Mouse (Mus musculus) testis, adult 2 months (tissue): ENCODE data around the gene Nfix.

ENCODE experiments used
- CTCF ChIP-seq: fragments of 200-500 bp; IDR thresholded peaks from 2 replicates; pipeline ENCODE4 v1.5.1; 2012; ENCODE audit warnings: low read depth, mild to moderate bottlenecking, inconsistent platforms, low read length, moderate library complexity; ENCODE audit not compliant: control insufficient read depth, insufficient read depth, insufficient replicate concordance
- POLR2A ChIP-seq: fragments of 200-500 bp; IDR thresholded peaks from 2 replicates; pipeline ENCODE4 v1.6.1; 2012; ENCODE audit warnings: low read depth, mild to moderate bottlenecking, inconsistent platforms, low read length, moderate library complexity; ENCODE audit not compliant: control insufficient read depth

- TF ChIP-seq CTCF (no peak), POLR2A (no peak)
Measured at GRCm38 (mm10) chr8:84665385-84665893, 134.7 kb downstream of the Nfix start.
